Mouse (Mus musculus): Measurements from ENCODE around the gene Tulp1. TPM values are rescaled to one million over a fixed set of nuclear protein-coding genes. Genes with fewer than 3 reads are reported as not detected.

Tulp1 gene
- polyA plus RNA-seq, 1 experiment: 0.34 TPM

DNA sequence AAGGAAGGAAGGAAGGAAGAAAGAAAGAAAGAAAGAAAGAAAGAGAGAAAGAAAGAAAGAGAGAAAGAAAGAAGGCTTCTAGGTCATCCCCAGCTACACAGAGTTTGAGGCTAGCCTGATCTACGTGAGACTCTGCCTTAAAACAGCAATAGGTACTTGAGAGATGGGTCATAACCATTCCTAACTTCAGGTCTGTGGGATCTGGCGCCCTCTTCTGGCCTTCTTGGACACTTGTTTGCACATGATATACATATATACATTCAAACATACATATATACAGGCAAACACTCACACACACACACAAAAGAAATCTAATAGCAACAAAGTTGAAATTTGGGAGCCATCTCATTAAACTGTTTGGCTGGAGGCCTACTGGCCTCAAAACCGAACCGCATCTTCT is 19.3 kb upstream of the Tulp1 start:
- Histone ChIP-seq H3K27me3 (ENCODE audit: control insufficient read depth, insufficient read depth, low read length) (0 out of 2 replicates have a peak, but pooled peaks cover 9% of the 10 kb centered on the region), H3K36me3 (ENCODE audit: control insufficient read depth, insufficient read depth, low read length) (no peaks in the 10 kb centered on the region), H3K27ac (ENCODE audit: insufficient read depth, low read depth, low read length) (no peak overlapping the region), H3K4me1 (ENCODE audit: control insufficient read depth, insufficient read depth, insufficient read length, low read length) (no peaks in the 10 kb centered on the region), H3K4me3 (ENCODE audit: low read depth, low read length) (no peak overlapping the region)
- TF ChIP-seq POLR2A (IDR thresholded peaks at IDR 0.05; ENCODE audit: low read depth, low read length) (no peak), CTCF (IDR thresholded peaks at IDR 0.05; ENCODE audit: extremely low read depth, insufficient read length, insufficient replicate concordance, low read depth, low read length) (no peak)
- WGBS: 76% methylated on average over 4 of the region's 4 CpGs

DNA sequence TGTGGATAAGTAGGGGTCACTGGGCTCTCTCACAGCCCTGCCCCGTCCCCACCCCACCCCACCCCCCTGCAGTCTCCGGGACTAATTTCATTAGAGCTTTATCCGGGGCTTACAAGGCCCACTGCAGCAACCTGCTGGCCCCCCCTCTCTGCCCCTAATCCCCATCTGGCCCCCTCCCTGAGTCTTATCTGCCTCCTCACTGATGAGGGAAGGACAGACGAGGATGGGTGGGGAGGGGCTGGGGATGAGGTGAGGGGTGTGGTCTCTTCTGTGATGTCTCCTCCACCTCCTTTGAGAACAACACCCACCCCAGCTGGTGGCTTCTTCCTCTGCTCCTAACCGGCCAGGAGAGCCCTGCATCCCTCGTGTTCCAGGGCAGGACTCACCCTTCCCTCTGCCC is 15.2 kb upstream of the Tulp1 start:
- no peak overlapping the region for H3K27ac ChIP-seq (ENCODE audit: insufficient read depth, low read depth, low read length)
- peaks cover 6% of the 10 kb centered on the region; the same call in 1 of the 2 replicates for H3K27me3 ChIP-seq (ENCODE audit: control insufficient read depth, insufficient read depth, low read length)
- 20% methylated on average over 6 of the region's 6 CpGs for whole genome bisulfite sequencing
- no peaks in the 10 kb centered on the region for H3K36me3 ChIP-seq (ENCODE audit: control insufficient read depth, insufficient read depth, low read length)
- H3K4me3 ChIP-seq (ENCODE audit: low read depth, low read length): no peak overlapping the region
- 0 out of 2 replicates have a peak, but pooled peaks cover 5% of the 10 kb centered on the region for H3K4me1 ChIP-seq (ENCODE audit: control insufficient read depth, insufficient read depth, insufficient read length, low read length)
- no peak for TF ChIP-seq POLR2A (IDR thresholded peaks at IDR 0.05; ENCODE audit: low read depth, low read length)

DNA sequence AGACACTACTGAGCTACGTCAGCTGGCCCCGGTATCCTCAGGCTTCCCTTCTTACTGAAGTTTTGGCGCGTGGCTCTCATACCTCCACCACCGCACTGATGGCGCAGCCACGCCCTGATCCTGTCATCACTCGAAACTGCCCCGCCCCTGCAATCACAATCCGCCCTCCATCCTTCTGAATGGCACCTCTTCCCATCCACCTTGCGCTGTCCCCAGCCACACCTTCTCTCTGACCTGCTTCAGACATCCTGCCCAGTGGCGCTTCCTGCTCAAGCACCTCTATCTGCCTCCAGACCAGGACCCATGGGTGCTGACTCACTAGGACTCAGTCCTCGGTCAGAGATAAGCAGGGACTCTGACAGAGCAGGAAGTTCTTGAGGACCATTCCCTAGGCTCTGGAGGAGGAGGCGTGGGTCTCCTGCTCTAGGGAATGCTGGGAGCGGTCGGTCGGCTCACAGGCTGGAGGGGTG is 10.6 kb upstream of the Tulp1 start:
- Histone ChIP-seq H3K4me1 (ENCODE audit: control insufficient read depth, insufficient read depth, insufficient read length, low read length) (0 out of 2 replicates have a peak, but pooled peaks cover 6% of the 10 kb centered on the region), H3K27me3 (ENCODE audit: control insufficient read depth, insufficient read depth, low read length) (peaks cover 4% of the 10 kb centered on the region; the same call in 1 of the 2 replicates), H3K36me3 (ENCODE audit: control insufficient read depth, insufficient read depth, low read length) (no peaks in the 10 kb centered on the region), H3K27ac (ENCODE audit: insufficient read depth, low read depth, low read length) (no peak overlapping the region), H3K4me3 (ENCODE audit: low read depth, low read length) (no peak overlapping the region)
- WGBS: 6% methylated on average over 17 of the region's 17 CpGs
- no peak for TF ChIP-seq CTCF (IDR thresholded peaks at IDR 0.05; ENCODE audit: extremely low read depth, insufficient read length, insufficient replicate concordance, low read depth, low read length)
- TF ChIP-seq POLR2A (IDR thresholded peaks at IDR 0.05; ENCODE audit: low read depth, low read length): no peak

DNA sequence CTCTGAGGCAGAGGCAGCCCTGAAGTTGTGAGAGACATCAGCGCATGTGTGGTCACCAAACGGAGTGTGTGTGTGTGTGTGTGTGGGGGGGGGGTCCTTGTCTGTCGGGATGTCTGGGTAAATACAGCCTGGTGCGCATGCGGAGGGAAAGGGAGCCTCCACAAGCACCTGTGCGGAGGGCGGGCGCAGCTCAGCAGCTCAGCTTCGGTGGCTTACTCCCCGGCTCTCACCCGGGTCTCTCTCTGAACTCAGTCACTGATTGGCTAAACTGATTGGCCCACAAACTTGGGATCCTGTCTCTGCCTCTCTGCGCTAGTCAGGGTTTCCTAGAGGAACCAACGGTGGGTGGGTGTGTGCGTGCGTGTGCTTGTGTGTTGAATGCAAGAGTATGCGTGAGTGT is 9.5 kb upstream of the Tulp1 start:
- H3K27me3 ChIP-seq (ENCODE audit: control insufficient read depth, insufficient read depth, low read length): peaks cover 2% of the 10 kb centered on the region; the same call in 1 of the 2 replicates
- 21% methylated on average over 16 of the region's 16 CpGs for WGBS

DNA sequence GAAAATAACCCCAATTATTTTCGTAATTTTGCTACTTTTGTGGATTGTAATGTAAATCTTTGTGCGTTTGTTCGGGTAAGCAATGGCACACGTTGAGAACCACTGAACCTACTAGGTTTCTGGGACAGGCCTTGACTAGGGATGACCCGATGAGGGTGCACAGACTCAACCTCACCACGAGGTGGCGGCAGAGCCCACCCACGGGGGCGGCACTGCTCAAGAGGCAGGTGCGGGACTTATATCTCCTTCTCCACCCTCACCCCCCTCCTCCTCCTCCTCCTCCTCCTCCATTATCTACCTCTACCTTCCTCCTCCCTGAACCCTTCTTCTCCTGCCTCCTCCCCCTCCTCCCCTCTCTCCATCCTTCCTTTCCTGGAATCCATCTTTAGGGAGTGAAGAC is 8.8 kb upstream of the Tulp1 start:
- TF ChIP-seq POLR2A (IDR thresholded peaks at IDR 0.05; ENCODE audit: low read depth, low read length): no peak
- peak; percentile 80 for TF ChIP-seq CTCF (IDR thresholded peaks at IDR 0.05; ENCODE audit: extremely low read depth, insufficient read length, insufficient replicate concordance, low read depth, low read length)
- H3K27me3 ChIP-seq (ENCODE audit: control insufficient read depth, insufficient read depth, low read length): peaks cover 2% of the 10 kb centered on the region; the same call in 1 of the 2 replicates
- no peak overlapping the region for H3K27ac ChIP-seq (ENCODE audit: insufficient read depth, low read depth, low read length)
- H3K4me1 ChIP-seq (ENCODE audit: control insufficient read depth, insufficient read depth, insufficient read length, low read length): 0 out of 2 replicates have a peak, but pooled peaks cover 6% of the 10 kb centered on the region
- H3K36me3 ChIP-seq (ENCODE audit: control insufficient read depth, insufficient read depth, low read length): no peaks in the 10 kb centered on the region
- 22% methylated on average over 10 of the region's 10 CpGs for WGBS
- no peak overlapping the region for H3K4me3 ChIP-seq (ENCODE audit: low read depth, low read length)

More for the DNA sequence above, 9.5 kb upstream of the Tulp1 start:
- TF ChIP-seq POLR2A (IDR thresholded peaks at IDR 0.05; ENCODE audit: low read depth, low read length): no peak
- H3K36me3 ChIP-seq (ENCODE audit: control insufficient read depth, insufficient read depth, low read length): no peaks in the 10 kb centered on the region
- H3K27ac ChIP-seq (ENCODE audit: insufficient read depth, low read depth, low read length): no peak overlapping the region
- H3K4me1 ChIP-seq (ENCODE audit: control insufficient read depth, insufficient read depth, insufficient read length, low read length): 0 out of 2 replicates have a peak, but pooled peaks cover 6% of the 10 kb centered on the region
- no peak overlapping the region for H3K4me3 ChIP-seq (ENCODE audit: low read depth, low read length)

DNA sequence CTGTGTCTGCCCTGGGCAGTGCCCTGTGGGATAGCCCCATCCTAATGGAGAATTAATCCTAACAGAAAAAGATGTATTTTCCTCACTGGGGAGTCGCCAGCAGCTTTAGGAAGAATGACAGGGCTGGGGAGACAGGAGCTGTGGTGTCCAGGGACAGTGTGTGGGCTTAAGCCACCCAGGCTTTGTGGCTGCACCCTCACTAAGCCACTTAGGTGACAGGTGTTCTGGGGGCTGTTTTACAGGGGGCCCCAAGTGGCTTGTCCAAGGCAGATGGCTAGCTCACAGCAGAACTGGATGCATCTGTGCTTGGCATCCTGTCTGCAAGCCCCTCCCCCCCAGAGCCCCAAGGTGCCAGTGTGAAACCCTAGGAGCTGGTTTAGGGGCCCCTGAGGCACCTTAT is 6.9 kb upstream of the Tulp1 start:
- H3K27me3 ChIP-seq (ENCODE audit: control insufficient read depth, insufficient read depth, low read length): no peaks in the 10 kb centered on the region; the same call in 1 of the 2 replicates
- H3K36me3 ChIP-seq (ENCODE audit: control insufficient read depth, insufficient read depth, low read length): no peaks in the 10 kb centered on the region
- no peak for TF ChIP-seq POLR2A (IDR thresholded peaks at IDR 0.05; ENCODE audit: low read depth, low read length)
- TF ChIP-seq CTCF (IDR thresholded peaks at IDR 0.05; ENCODE audit: extremely low read depth, insufficient read length, insufficient replicate concordance, low read depth, low read length): no peak
- no peak overlapping the region for H3K27ac ChIP-seq (ENCODE audit: insufficient read depth, low read depth, low read length)
- H3K4me1 ChIP-seq (ENCODE audit: control insufficient read depth, insufficient read depth, insufficient read length, low read length): 0 out of 2 replicates have a peak, but pooled peaks cover 6% of the 10 kb centered on the region
- no peak overlapping the region for H3K4me3 ChIP-seq (ENCODE audit: low read depth, low read length)
- 81% methylated on average over 1 of the region's 1 CpGs for WGBS

DNA sequence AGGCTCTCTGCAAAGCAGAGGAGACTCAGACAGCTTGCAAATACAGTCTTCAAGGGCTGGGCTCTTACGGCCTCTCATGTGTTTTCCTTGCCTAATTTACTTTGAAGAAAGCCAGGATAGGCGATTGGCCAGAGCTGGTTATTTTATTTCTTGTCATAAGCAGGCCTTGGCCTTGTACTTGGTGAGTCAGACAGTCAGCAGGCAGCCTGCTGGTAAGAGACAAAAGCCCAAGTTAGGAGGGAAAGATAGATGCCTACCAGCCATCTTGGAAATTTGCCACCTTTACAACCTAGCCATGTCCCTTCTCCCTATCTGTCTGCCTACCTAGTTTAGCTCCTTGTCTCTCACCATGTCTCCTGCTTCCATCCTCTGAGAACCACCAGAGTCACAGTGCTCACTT is 6.3 kb upstream of the Tulp1 start:
- TF ChIP-seq POLR2A (IDR thresholded peaks at IDR 0.05; ENCODE audit: low read depth, low read length) (no peak), CTCF (IDR thresholded peaks at IDR 0.05; ENCODE audit: extremely low read depth, insufficient read length, insufficient replicate concordance, low read depth, low read length) (no peak)
- no peak overlapping the region for H3K27ac ChIP-seq (ENCODE audit: insufficient read depth, low read depth, low read length)
- no peak overlapping the region for H3K4me3 ChIP-seq (ENCODE audit: low read depth, low read length)
- no peaks in the 10 kb centered on the region; the same call in 1 of the 2 replicates for H3K27me3 ChIP-seq (ENCODE audit: control insufficient read depth, insufficient read depth, low read length)
- whole genome bisulfite sequencing: 74% methylated on average over 2 of the region's 2 CpGs
- H3K36me3 ChIP-seq (ENCODE audit: control insufficient read depth, insufficient read depth, low read length): no peaks in the 10 kb centered on the region
- H3K4me1 ChIP-seq (ENCODE audit: control insufficient read depth, insufficient read depth, insufficient read length, low read length): 0 out of 2 replicates have a peak, but pooled peaks cover 6% of the 10 kb centered on the region

Data from small intestine, adult 2 months (tissue).